Mouse (Mus musculus) MEL (cell line): ENCODE data around the gene Fam171a1.

Experiments
- CTCF ChIP-seq, 3 experiments: IDR thresholded peaks in 2 of 3; conservative IDR thresholded peaks in 1 of 3; 2 replicates each; pipeline ENCODE4 v1.5.1; 2011 to 2012; ENCODE audit warnings: low read length in 3 of 3, low read depth in 2 of 3, mild to moderate bottlenecking in 2 of 3, improper control_type of control experiment in 1 of 3, inconsistent platforms in 1 of 3, mixed read lengths in 1 of 3, moderate library complexity in 1 of 3; ENCODE audit not compliant: control insufficient read depth in 1 of 3, insufficient read depth in 1 of 3, poor library complexity in 1 of 3, severe bottlenecking in 1 of 3
- EP300 ChIP-seq, 2 experiments: IDR thresholded peaks; 2 replicates each; pipeline ENCODE4 v1.6.1; 2011; ENCODE audit warnings: improper control_type of control experiment in 2 of 2, low read length in 2 of 2, low read depth in 1 of 2, mild to moderate bottlenecking in 1 of 2
- GATA1 ChIP-seq: IDR thresholded peaks from 2 replicates; pipeline ENCODE4 v1.6.1; 2011; ENCODE audit warnings: low read depth, low read length, improper control_type of control experiment
- MAX ChIP-seq: IDR thresholded peaks from 2 replicates; pipeline ENCODE4 v1.6.1; 2011; ENCODE audit warnings: low read length, improper control_type of control experiment
- MEF2A ChIP-seq: IDR thresholded peaks from 2 replicates; pipeline ENCODE4 v1.6.1; 2014; ENCODE audit warnings: low read depth, mild to moderate bottlenecking, inconsistent platforms, low read length, improper control_type of control experiment; ENCODE audit not compliant: poor library complexity, insufficient replicate concordance, severe bottlenecking; ENCODE audit errors: extremely low read depth
- TCF12 ChIP-seq: IDR thresholded peaks from 2 replicates; pipeline ENCODE4 v1.6.1; 2014; ENCODE audit warnings: low read depth, mild to moderate bottlenecking, inconsistent platforms, low read length, improper control_type of control experiment, moderate library complexity

GRCm38 (mm10) chr2:3176751-3177150 lies 62.7 kb downstream of the Fam171a1 start:
- TF ChIP-seq CTCF (IDR thresholded peaks at IDR 0.05 in 2 of 3, conservative IDR thresholded peaks at IDR 0.05 in 1 of 3; ENCODE audit: control insufficient read depth in 1 of 3, insufficient read depth in 1 of 3, low read depth in 2 of 3, low read length in 3 of 3, poor library complexity in 1 of 3, severe bottlenecking in 1 of 3) (no peak), TCF12 (no peak), GATA1 (no peak), EP300 (IDR thresholded peaks at IDR 0.05; ENCODE audit: low read depth in 1 of 2, low read length in 2 of 2) (no peak), MEF2A (no peak), MAX (no peak)
